Mouse (Mus musculus) C2C12 (cell line): ENCODE measurements around the gene Apc2. TPM values are rescaled to one million over a fixed set of nuclear protein-coding genes. Genes with fewer than 3 reads are reported as not detected.

Experiments
- H3K27me3 ChIP-seq: one replicate; pipeline ENCODE4 v1.6.1; 2011; ENCODE audit not compliant: control insufficient read depth, insufficient read depth, insufficient read length
- H3K36me3 ChIP-seq: one replicate; pipeline ENCODE4 v1.6.1; 2011; ENCODE audit not compliant: control insufficient read depth, insufficient read depth
- H3K4me3 ChIP-seq: one replicate; pipeline ENCODE4 v1.5.1; 2011; ENCODE audit warnings: mild to moderate bottlenecking, control low read depth; ENCODE audit not compliant: poor library complexity, insufficient read depth, severe bottlenecking
- H3K79me2 ChIP-seq: one replicate; pipeline ENCODE4 v1.6.1; 2011; ENCODE audit not compliant: control insufficient read depth, insufficient read depth
- H3K79me3 ChIP-seq: one replicate; pipeline ENCODE4 v1.6.1; 2011; ENCODE audit warnings: low read depth, control low read depth
- H3ac ChIP-seq: one replicate; pipeline ENCODE3; 2011; ENCODE audit warnings: low read depth; ENCODE audit not compliant: control insufficient read depth, insufficient read length
- CEBPB ChIP-seq: IDR thresholded peaks from one replicate; pipeline ENCODE4 v1.6.1; 2011; ENCODE audit warnings: low read depth, mild to moderate bottlenecking, control low read depth, moderate library complexity
- CTCF ChIP-seq: IDR thresholded peaks from one replicate; pipeline ENCODE4 v1.5.1; 2011; ENCODE audit not compliant: control insufficient read depth, insufficient read depth, insufficient read length
- FOSL1 ChIP-seq: IDR thresholded peaks from one replicate; pipeline ENCODE4 v1.8.0; 2011; ENCODE audit warnings: mild to moderate bottlenecking, low read length; ENCODE audit not compliant: poor library complexity, insufficient read depth, severe bottlenecking
- MAX ChIP-seq: IDR thresholded peaks from one replicate; pipeline ENCODE4 v1.6.1; 2011; ENCODE audit warnings: mild to moderate bottlenecking, control low read depth
- MYOD1 ChIP-seq: IDR thresholded peaks from one replicate; pipeline ENCODE4 v1.6.1; 2011; ENCODE audit warnings: low read depth; ENCODE audit not compliant: control insufficient read depth, insufficient read length
- MYOG ChIP-seq: IDR thresholded peaks from one replicate; pipeline ENCODE4 v1.6.1; 2011; ENCODE audit not compliant: control insufficient read depth, insufficient read length; ENCODE audit errors: extremely low read depth
- USF1 ChIP-seq: IDR thresholded peaks from one replicate; pipeline ENCODE4 v1.6.1; 2011; ENCODE audit warnings: low read depth, mild to moderate bottlenecking, control low read depth, moderate library complexity
- polyA plus RNA-seq: library from polyadenylated mRNA; unstranded; fragments of >200 nt; fragmentation: generic; extraction: Trizol; gene quantifications from one replicate; pipeline ENCODE4 v1.2.1, GENCODE M21; 2012; ENCODE audit warnings: missing spikeins

Apc2 gene
- polyA plus RNA-seq, 1 experiment = 0.20 TPM

DNA sequence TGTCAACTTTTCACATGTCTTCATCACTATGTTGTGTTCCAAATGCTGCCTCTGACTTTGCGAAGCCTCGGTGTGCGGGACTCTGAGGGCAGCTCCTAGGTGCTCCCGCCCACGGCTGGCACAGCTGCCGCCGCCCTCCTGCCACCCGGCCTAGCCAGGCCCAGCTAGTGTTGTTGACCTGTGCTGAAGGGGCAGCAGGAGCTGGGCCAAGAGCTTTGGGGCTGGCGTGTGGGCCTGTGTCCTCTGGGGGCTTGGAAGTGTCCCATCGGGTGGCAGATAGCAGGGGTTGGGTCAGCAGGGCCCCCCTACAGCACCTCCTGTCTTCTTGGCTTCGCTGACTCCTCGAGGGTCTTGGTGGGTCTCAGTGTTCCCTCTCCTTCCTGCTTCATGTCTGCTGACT is 16.5 kb upstream of the Apc2 start:
- H3ac ChIP-seq = no peak overlapping the region
- H3K79me2 ChIP-seq = peaks cover 14% of the 10 kb centered on the region
- no peak overlapping the region for H3K4me3 ChIP-seq
- TF ChIP-seq MYOG = no peak
- TF ChIP-seq CTCF = no peak
- no peak for TF ChIP-seq CEBPB
- TF ChIP-seq MAX = no peak
- no peak for TF ChIP-seq FOSL1
- no peak for TF ChIP-seq MYOD1
- TF ChIP-seq USF1 = no peak
- H3K27me3 ChIP-seq = no peaks in the 10 kb centered on the region
- H3K79me3 ChIP-seq = peaks cover 4% of the 10 kb centered on the region
- peaks cover 83% of the 10 kb centered on the region for H3K36me3 ChIP-seq

DNA sequence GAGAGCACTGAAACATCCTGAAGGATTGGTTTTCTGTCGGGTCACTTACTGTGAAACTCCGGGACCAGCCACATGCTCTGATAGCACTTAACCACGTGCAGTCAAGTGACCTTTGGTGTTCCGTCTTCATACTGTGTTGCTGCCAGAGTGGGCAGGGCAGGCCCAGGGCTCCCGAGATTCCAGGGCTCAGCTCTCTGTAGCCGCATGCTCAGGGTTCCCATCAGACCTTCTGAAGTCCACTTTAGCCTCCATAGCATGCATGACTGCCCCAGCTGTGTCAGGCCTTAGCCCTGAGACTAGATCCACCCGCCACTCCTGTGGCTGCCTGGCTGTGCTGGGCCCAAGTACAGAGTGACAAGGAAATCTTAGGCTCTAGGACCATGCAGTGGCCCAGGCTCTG is 14.5 kb upstream of the Apc2 start:
- no peak for TF ChIP-seq CTCF
- TF ChIP-seq MAX = no peak
- TF ChIP-seq USF1 = no peak
- no peak for TF ChIP-seq FOSL1
- TF ChIP-seq CEBPB = no peak
- no peak for TF ChIP-seq MYOD1
- no peak for TF ChIP-seq MYOG
- H3K4me3 ChIP-seq = no peak overlapping the region
- H3K79me2 ChIP-seq = no peaks in the 10 kb centered on the region
- H3K27me3 ChIP-seq = no peaks in the 10 kb centered on the region
- H3K36me3 ChIP-seq = peaks cover 84% of the 10 kb centered on the region
- H3ac ChIP-seq = no peak overlapping the region
- H3K79me3 ChIP-seq = no peaks in the 10 kb centered on the region

DNA sequence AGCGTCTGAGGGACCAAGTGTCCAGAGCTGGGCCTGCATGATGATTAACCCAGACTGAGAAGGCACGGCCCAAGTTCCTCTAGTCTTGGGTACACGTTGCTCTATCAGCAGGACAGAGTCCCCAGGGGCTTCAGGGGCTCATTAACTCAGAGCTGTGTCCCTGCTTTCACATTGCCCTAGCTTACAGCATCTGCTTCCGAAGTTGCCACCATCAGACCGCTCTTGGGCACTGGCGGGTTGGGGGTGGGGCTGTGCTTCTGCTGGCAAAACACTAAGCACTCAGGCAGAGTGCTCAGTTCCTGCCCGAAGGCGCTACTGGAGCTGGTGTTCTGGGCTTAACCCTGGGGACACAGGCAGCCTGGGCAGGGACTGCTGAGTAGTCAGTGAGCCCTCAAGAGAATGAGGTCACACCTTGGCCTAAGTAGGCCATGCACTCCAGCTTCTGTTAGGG is 13.8 kb upstream of the Apc2 start:
- no peaks in the 10 kb centered on the region for H3K79me3 ChIP-seq
- no peaks in the 10 kb centered on the region for H3K27me3 ChIP-seq
- peaks cover 85% of the 10 kb centered on the region for H3K36me3 ChIP-seq
- no peak overlapping the region for H3ac ChIP-seq
- TF ChIP-seq FOSL1 (no peak), USF1 (no peak), MAX (no peak), CTCF (no peak), MYOG (no peak), CEBPB (no peak), MYOD1 (no peak)
- no peaks in the 10 kb centered on the region for H3K79me2 ChIP-seq
- no peak overlapping the region for H3K4me3 ChIP-seq

DNA sequence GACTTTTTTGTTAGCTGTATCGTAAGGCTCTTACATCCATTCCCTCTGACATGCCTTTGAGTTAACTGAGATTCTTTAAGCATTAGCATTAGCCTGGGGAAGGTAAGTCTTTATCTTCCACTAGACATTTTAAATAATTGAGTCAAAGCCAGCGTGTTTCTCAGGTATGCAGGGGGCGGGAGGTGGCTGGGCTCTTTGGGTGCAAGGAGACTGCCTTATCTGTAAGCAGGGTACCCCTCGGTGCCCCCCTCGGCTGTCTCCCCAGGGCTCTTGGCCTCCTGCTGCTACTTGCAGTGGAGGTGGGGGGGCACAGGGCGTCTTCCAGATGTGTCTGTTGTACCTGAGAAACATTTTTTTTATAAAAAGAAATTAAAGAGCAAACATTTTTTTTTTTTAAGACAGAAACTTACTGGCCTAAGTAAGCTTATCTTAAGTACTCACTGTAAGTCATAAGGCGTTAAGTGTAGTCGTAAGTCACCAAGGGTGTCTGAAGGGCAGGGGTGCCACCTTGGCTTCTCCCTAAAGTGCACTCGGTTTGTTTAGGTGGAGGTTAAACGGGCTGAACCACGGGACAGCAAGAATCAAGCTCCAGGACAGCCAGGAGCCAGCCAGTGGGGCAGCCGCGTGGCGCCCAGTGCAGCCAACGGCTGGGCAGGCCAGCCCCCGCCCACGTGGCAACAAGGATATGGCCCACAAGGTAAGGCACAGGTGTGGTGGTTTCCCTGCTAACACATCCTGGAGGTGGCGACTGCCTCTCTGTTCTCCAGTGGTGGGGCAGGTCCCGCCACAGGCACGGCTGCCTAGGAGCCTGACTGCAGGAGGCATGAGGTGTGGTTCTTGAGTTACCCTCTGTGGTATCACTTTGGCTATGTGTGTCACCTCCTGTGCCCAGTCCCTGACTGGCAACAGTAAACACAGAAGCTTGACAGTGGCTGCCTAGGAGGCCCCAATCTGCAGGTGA is 13.0 kb upstream of the Apc2 start:
- Histone ChIP-seq H3K27me3 (no peaks in the 10 kb centered on the region), H3K36me3 (peaks cover 85% of the 10 kb centered on the region), H3ac (no peak overlapping the region), H3K4me3 (no peak overlapping the region), H3K79me2 (no peaks in the 10 kb centered on the region), H3K79me3 (no peaks in the 10 kb centered on the region)
- no peak for TF ChIP-seq CEBPB
- TF ChIP-seq FOSL1 = no peak
- no peak for TF ChIP-seq MAX
- TF ChIP-seq MYOD1 = no peak
- TF ChIP-seq USF1 = no peak
- no peak for TF ChIP-seq MYOG
- no peak for TF ChIP-seq CTCF

DNA sequence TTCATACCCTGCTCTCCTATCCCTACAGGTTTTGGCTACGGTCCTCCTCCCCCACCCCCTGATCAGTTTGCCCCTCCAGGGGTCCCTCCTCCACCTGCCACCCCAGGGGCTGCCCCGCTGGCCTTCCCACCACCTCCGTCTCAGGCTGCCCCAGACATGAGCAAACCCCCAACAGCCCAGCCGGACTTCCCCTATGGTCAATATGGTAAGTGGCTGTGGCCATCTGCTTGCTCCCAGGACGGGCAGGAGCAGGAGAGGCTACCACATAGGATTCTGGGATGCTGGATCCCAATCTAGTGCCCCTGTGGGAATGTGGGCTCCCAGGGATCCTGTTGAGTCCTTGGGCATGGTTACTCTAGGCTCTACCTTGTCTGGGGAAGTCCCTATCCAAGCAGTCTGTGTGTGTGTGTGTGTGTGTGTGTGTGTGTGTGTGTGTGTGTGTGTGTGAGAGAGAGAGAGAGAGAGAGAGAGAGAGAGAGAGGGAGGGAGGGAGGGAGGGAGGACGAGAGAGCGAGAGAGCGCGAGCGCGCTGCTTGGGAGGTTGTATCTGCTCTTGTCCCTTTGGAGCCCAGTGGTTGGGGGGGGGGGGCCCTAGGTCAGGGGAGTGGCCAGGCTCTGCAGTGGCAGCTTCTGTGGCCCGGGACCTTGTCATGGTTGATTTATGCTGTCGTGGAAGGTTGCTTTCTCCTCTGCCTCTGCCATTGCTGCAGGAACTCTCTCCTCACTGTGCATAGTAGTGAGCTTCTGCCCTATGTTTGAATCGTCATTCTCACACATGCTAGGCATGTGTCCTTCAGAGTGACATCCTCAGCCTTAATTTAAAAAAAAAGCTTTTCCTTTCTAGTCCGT is 10.3 kb upstream of the Apc2 start:
- no peak overlapping the region for H3ac ChIP-seq
- no peak for TF ChIP-seq FOSL1
- TF ChIP-seq MYOD1 = no peak
- no peak for TF ChIP-seq MYOG
- no peak for TF ChIP-seq CEBPB
- no peak for TF ChIP-seq USF1
- no peak for TF ChIP-seq CTCF
- no peak for TF ChIP-seq MAX
- no peaks in the 10 kb centered on the region for H3K27me3 ChIP-seq
- peaks cover 68% of the 10 kb centered on the region for H3K36me3 ChIP-seq
- no peaks in the 10 kb centered on the region for H3K79me2 ChIP-seq
- H3K4me3 ChIP-seq = no peak overlapping the region
- no peaks in the 10 kb centered on the region for H3K79me3 ChIP-seq
